Mouse (Mus musculus) heart, embryonic 10.5 days (tissue): Measurements from ENCODE around the gene Csf3. TPM values are rescaled to one million over a fixed set of nuclear protein-coding genes. Genes with fewer than 3 reads are reported as not detected.
"Not testable (repeated sequence)": the region's sequence is repeated elsewhere in the genome, so short reads cannot be mapped to it uniquely, and the experiment has no call there.

Experiments used
- DNase-seq: peaks from one replicate; pipeline ENCODE4 v3.0.0-alpha.2; 2017; ENCODE audit warnings: low spot score
- H3K27ac ChIP-seq: fragments of 300-500 bp; sonication (generic); 2 replicates; pipeline ENCODE4 v1.5.1; 2016; ENCODE audit warnings: mild to moderate bottlenecking
- H3K27me3 ChIP-seq: fragments of 300-500 bp; sonication (generic); 2 replicates; pipeline ENCODE4 v1.6.1; 2016; ENCODE audit warnings: mild to moderate bottlenecking; ENCODE audit not compliant: poor library complexity, insufficient read depth, severe bottlenecking
- H3K36me3 ChIP-seq: fragments of 300-500 bp; sonication (generic); 2 replicates; pipeline ENCODE4 v1.6.1; 2016; ENCODE audit warnings: mild to moderate bottlenecking, moderate library complexity
- H3K4me1 ChIP-seq: fragments of 300-500 bp; sonication (generic); 2 replicates; pipeline ENCODE4 v1.6.1; 2016; ENCODE audit warnings: mild to moderate bottlenecking
- H3K4me3 ChIP-seq: fragments of 300-500 bp; sonication (generic); 2 replicates; pipeline ENCODE4 v1.5.1; 2016; ENCODE audit warnings: mild to moderate bottlenecking, moderate library complexity
- H3K9me3 ChIP-seq: fragments of 300-500 bp; sonication (generic); 2 replicates; pipeline ENCODE4 v1.6.1; 2016; ENCODE audit warnings: mild to moderate bottlenecking, moderate library complexity
- WGBS: fragments of 180-500 bp; shearing (Covaris S2); methylation state at CpG from one replicate; pipeline ENCODE4 v1.1.7; 2016; 5-methylcytosine and 5-hydroxymethylcytosine counted together
- polyA plus RNA-seq: library from polyadenylated mRNA; unstranded; fragments of >200 nt; fragmentation: Nextera tagmentation; extraction: Ambion mirVana; gene quantifications from 2 replicates; pipeline ENCODE4 v1.2.1, GENCODE M21; 2016

The Csf3 gene
- not detected in 2 replicates for polyA plus RNA-seq

GRCm38 (mm10) chr11:98701213-98701670, at the start of gene Csf3:
Gene Csf3, plus strand, starts transcription at chr11:98701263.
- H3K9me3 ChIP-seq: no peaks in the 10 kb centered on the region
- WGBS: 38% methylated on average over 10 of the region's 10 CpGs
- no peak for DNase-seq
- peaks cover 9% of the 10 kb centered on the region; the same call in 1 of the 2 replicates for H3K4me1 ChIP-seq
- H3K27me3 ChIP-seq: peaks cover 19% of the 10 kb centered on the region; the same call in 1 of the 2 replicates
- no peak within 1 kb of the TSS for H3K4me3 ChIP-seq
- H3K27ac ChIP-seq: peak within 1 kb of the TSS; percentile 2; the same call in 1 of the 2 replicates
- H3K36me3 ChIP-seq: peaks cover 34% of the 10 kb centered on the region

- H3K9me3 ChIP-seq, H3K27ac ChIP-seq, H3K4me3 ChIP-seq, H3K4me1 ChIP-seq, H3K36me3 ChIP-seq: not testable (repeated sequence)
- H3K27me3 ChIP-seq: peaks cover 13% of the 10 kb centered on the region
- 8% methylated on average over 7 of the region's 7 CpGs for WGBS
- DNase-seq: peak; percentile 83
Measured at GRCm38 (mm10) chr11:98655076-98655475, 46.0 kb upstream of the Csf3 start.

- Histone ChIP-seq H3K27ac (no peak overlapping the region), H3K4me3 (no peak overlapping the region), H3K4me1 (no peaks in the 10 kb centered on the region), H3K36me3 (no peaks in the 10 kb centered on the region), H3K9me3 (no peaks in the 10 kb centered on the region), H3K27me3 (peaks cover 21% of the 10 kb centered on the region; the same call in 1 of the 2 replicates)
- WGBS: 12% methylated on average over 6 of the region's 6 CpGs
- DNase-seq: no peak
Measured at GRCm38 (mm10) chr11:98660517-98660916, 40.5 kb upstream of the Csf3 start.

GRCm38 (mm10) chr11:98664091-98664490, 37.0 kb upstream of the Csf3 start, which contains the start of gene Gsdma:
Gene Gsdma, plus strand, starts transcription at chr11:98664351.
- H3K9me3 ChIP-seq: no peaks in the 10 kb centered on the region
- no peak within 1 kb of the TSS for H3K27ac ChIP-seq
- H3K4me3 ChIP-seq: no peak within 1 kb of the TSS
- DNase-seq: no peak
- no peaks in the 10 kb centered on the region for H3K36me3 ChIP-seq
- H3K27me3 ChIP-seq: peaks cover 51% of the 10 kb centered on the region
- no peaks in the 10 kb centered on the region for H3K4me1 ChIP-seq
- WGBS: 18% methylated on average over 4 of the region's 4 CpGs

- 0 out of 2 replicates have a peak, but pooled peaks cover 3% of the 10 kb centered on the region for H3K4me1 ChIP-seq
- no peaks in the 10 kb centered on the region for H3K9me3 ChIP-seq
- 61% methylated on average over 2 of the region's 2 CpGs for WGBS
- peaks cover 71% of the 10 kb centered on the region for H3K27me3 ChIP-seq
- no peak overlapping the region for H3K27ac ChIP-seq
- H3K36me3 ChIP-seq: no peaks in the 10 kb centered on the region
- H3K4me3 ChIP-seq: no peak overlapping the region
- no peak for DNase-seq
Measured at GRCm38 (mm10) chr11:98668984-98669383, 32.1 kb upstream of the Csf3 start.

GRCm38 (mm10) chr11:98671284-98671815, 29.7 kb upstream of the Csf3 start:
- H3K36me3 ChIP-seq: no peaks in the 10 kb centered on the region
- peaks cover 9% of the 10 kb centered on the region; the same call in 1 of the 2 replicates for H3K4me1 ChIP-seq
- H3K9me3 ChIP-seq: no peaks in the 10 kb centered on the region
- H3K27me3 ChIP-seq: peaks cover 51% of the 10 kb centered on the region
- H3K27ac ChIP-seq: no peak overlapping the region
- no peak for DNase-seq
- 59% methylated on average over 3 of the region's 3 CpGs for WGBS
- H3K4me3 ChIP-seq: no peak overlapping the region

- Histone ChIP-seq H3K27ac (no peak overlapping the region), H3K9me3 (no peaks in the 10 kb centered on the region), H3K4me3 (no peak overlapping the region), H3K36me3 (no peaks in the 10 kb centered on the region), H3K27me3 (peaks cover 46% of the 10 kb centered on the region), H3K4me1 (peaks cover 9% of the 10 kb centered on the region; the same call in 1 of the 2 replicates)
- no peak for DNase-seq
- WGBS: 55% methylated on average over 5 of the region's 5 CpGs
Measured at GRCm38 (mm10) chr11:98671857-98672256, 29.2 kb upstream of the Csf3 start.

- DNase-seq: no peak
- peaks cover 40% of the 10 kb centered on the region for H3K27me3 ChIP-seq
- no peak overlapping the region for H3K27ac ChIP-seq
- H3K9me3 ChIP-seq: no peaks in the 10 kb centered on the region
- 71% methylated on average over 5 of the region's 5 CpGs for WGBS
- H3K36me3 ChIP-seq: no peaks in the 10 kb centered on the region
- H3K4me3 ChIP-seq: no peak overlapping the region
- H3K4me1 ChIP-seq: peaks cover 9% of the 10 kb centered on the region; the same call in 1 of the 2 replicates
Measured at GRCm38 (mm10) chr11:98672482-98672881, 28.6 kb upstream of the Csf3 start.

GRCm38 (mm10) chr11:98673136-98673535, 27.9 kb upstream of the Csf3 start:
- H3K4me1 ChIP-seq, H3K4me3 ChIP-seq, H3K36me3 ChIP-seq, H3K9me3 ChIP-seq, H3K27ac ChIP-seq, DNase-seq: not testable (repeated sequence)
- 3% methylated on average over 7 of the region's 7 CpGs for WGBS
- peaks cover 33% of the 10 kb centered on the region for H3K27me3 ChIP-seq

- no peak overlapping the region for H3K4me3 ChIP-seq
- peaks cover 18% of the 10 kb centered on the region; the same call in 1 of the 2 replicates for H3K27me3 ChIP-seq
- no peaks in the 10 kb centered on the region for H3K36me3 ChIP-seq
- H3K27ac ChIP-seq: no peak overlapping the region
- H3K4me1 ChIP-seq: peaks cover 9% of the 10 kb centered on the region; the same call in 1 of the 2 replicates
- 21% methylated on average over 7 of the region's 7 CpGs for WGBS
- H3K9me3 ChIP-seq: no peaks in the 10 kb centered on the region
- no peak for DNase-seq
Measured at GRCm38 (mm10) chr11:98675829-98676363, 25.2 kb upstream of the Csf3 start.

- peaks cover 19% of the 10 kb centered on the region for H3K4me1 ChIP-seq
- 92% methylated on average over 1 of the region's 1 CpGs for WGBS
- DNase-seq: no peak
- H3K4me3 ChIP-seq: no peak overlapping the region
- no peak overlapping the region for H3K27ac ChIP-seq
- no peaks in the 10 kb centered on the region for H3K27me3 ChIP-seq
- peaks cover 5% of the 10 kb centered on the region; the same call in 1 of the 2 replicates for H3K36me3 ChIP-seq
- no peaks in the 10 kb centered on the region for H3K9me3 ChIP-seq
Measured at GRCm38 (mm10) chr11:98680023-98680422, 21.0 kb upstream of the Csf3 start.

GRCm38 (mm10) chr11:98680595-98680994, 20.5 kb upstream of the Csf3 start:
- not testable (repeated sequence) for H3K27me3 ChIP-seq

GRCm38 (mm10) chr11:98681186-98681585, 19.9 kb upstream of the Csf3 start:
- no peak overlapping the region; the same call in 1 of the 2 replicates for H3K4me3 ChIP-seq
- WGBS: 79% methylated on average over 4 of the region's 4 CpGs
- H3K4me1 ChIP-seq: peaks cover 14% of the 10 kb centered on the region

More at GRCm38 (mm10) chr11:98680595-98680994, 20.5 kb upstream of the Csf3 start:
- H3K4me3 ChIP-seq, H3K9me3 ChIP-seq, H3K27ac ChIP-seq, DNase-seq: not testable (repeated sequence)
- peaks cover 19% of the 10 kb centered on the region for H3K4me1 ChIP-seq
- WGBS: 83% methylated on average over 4 of the region's 4 CpGs
- H3K36me3 ChIP-seq: peaks cover 10% of the 10 kb centered on the region

More at GRCm38 (mm10) chr11:98681186-98681585, 19.9 kb upstream of the Csf3 start:
- H3K27me3 ChIP-seq: no peaks in the 10 kb centered on the region
- DNase-seq: no peak
- no peak overlapping the region for H3K27ac ChIP-seq
- H3K36me3 ChIP-seq: peaks cover 16% of the 10 kb centered on the region
- no peaks in the 10 kb centered on the region for H3K9me3 ChIP-seq
